Mouse (Mus musculus) CH12.LX (cell line): ENCODE measurements around the gene Taar8b. TPM values are rescaled to one million over a fixed set of nuclear protein-coding genes. Genes with fewer than 3 reads are reported as not detected.
"Not testable (repeated sequence)": the region's sequence is repeated elsewhere in the genome, so short reads cannot be mapped to it uniquely, and the experiment has no call there.

Experiments used
- DNase-seq: peaks from one replicate; pipeline ENCODE4 v3.0.0-alpha.2; 2013; ENCODE audit errors: extremely low read depth
- H3K27ac ChIP-seq: 2 replicates; pipeline ENCODE4 v1.5.1; 2012; ENCODE audit warnings: low read depth, mild to moderate bottlenecking, control low read depth, moderate library complexity; ENCODE audit not compliant: insufficient read depth
- H3K27me3 ChIP-seq: replicated peaks from 2 replicates; pipeline ENCODE3; 2012; ENCODE audit warnings: inconsistent platforms
- H3K36me3 ChIP-seq, 2 experiments: replicated peaks in 1 of 2; 2 replicates each; pipeline versions ENCODE3 to v1.6.1; 2012; ENCODE audit warnings: inconsistent platforms in 1 of 2, low read length in 1 of 2, mild to moderate bottlenecking in 1 of 2, mixed read lengths in 1 of 2, moderate library complexity in 1 of 2; ENCODE audit not compliant: control insufficient read depth in 1 of 2, insufficient read depth in 1 of 2
- H3K4me1 ChIP-seq, 2 experiments: 2 replicates each; pipeline ENCODE4 v1.6.1; 2012; ENCODE audit warnings: inconsistent platforms in 1 of 2, moderate library complexity in 1 of 2; ENCODE audit not compliant: insufficient read depth in 2 of 2, control insufficient read depth in 1 of 2
- H3K4me2 ChIP-seq: 2 replicates; pipeline ENCODE4 v1.6.1; 2012; ENCODE audit warnings: low read depth, mild to moderate bottlenecking, control low read depth; ENCODE audit not compliant: poor library complexity, insufficient read depth, severe bottlenecking
- H3K4me3 ChIP-seq, 3 experiments: fragments of 150-350 bp in 1 of 3; sonication (generic) in 1 of 3; replicated peaks in 1 of 3; 2 replicates each; pipeline versions ENCODE3 to v1.5.1; 2011 to 2012; ENCODE audit warnings: low read depth in 2 of 3, low read length in 2 of 3, mild to moderate bottlenecking in 2 of 3, moderate library complexity in 2 of 3, control low read depth in 1 of 3, improper control_type of control experiment in 1 of 3, inconsistent platforms in 1 of 3, mixed read lengths in 1 of 3; ENCODE audit not compliant: poor library complexity in 1 of 3
- H3K79me2 ChIP-seq: replicated peaks from 2 replicates; pipeline ENCODE4 v1.6.1; 2012; ENCODE audit warnings: mild to moderate bottlenecking, moderate library complexity; ENCODE audit not compliant: control insufficient read depth, poor library complexity, insufficient read depth, severe bottlenecking; ENCODE audit errors: extremely low read depth
- H3K9ac ChIP-seq: 2 replicates; pipeline ENCODE4 v1.6.1; 2012; ENCODE audit warnings: low read depth, mild to moderate bottlenecking, control low read depth, moderate library complexity; ENCODE audit not compliant: insufficient read depth
- H3K9me3 ChIP-seq: replicated peaks from 2 replicates; pipeline ENCODE3; 2012; ENCODE audit warnings: low read length, inconsistent platforms, mixed read lengths
- BHLHE40 ChIP-seq: IDR thresholded peaks from 2 replicates; pipeline ENCODE4 v1.6.1; 2011; ENCODE audit warnings: mild to moderate bottlenecking, low read depth, low read length, improper control_type of control experiment
- CHD1 ChIP-seq: IDR thresholded peaks from 2 replicates; pipeline ENCODE4 v1.6.1; 2012; ENCODE audit warnings: low read depth, low read length, improper control_type of control experiment, inconsistent platforms
- CTCF ChIP-seq, 2 experiments: IDR thresholded peaks in 1 of 2; conservative IDR thresholded peaks in 1 of 2; 2 replicates each; pipeline ENCODE4 v1.5.1; 2011 to 2012; ENCODE audit warnings: low read depth in 2 of 2, low read length in 2 of 2, improper control_type of control experiment in 1 of 2, inconsistent platforms in 1 of 2, mild to moderate bottlenecking in 1 of 2, moderate library complexity in 1 of 2
- E2F4 ChIP-seq: IDR thresholded peaks from 2 replicates; pipeline ENCODE4 v1.6.1; 2011; ENCODE audit warnings: low read depth, low read length, improper control_type of control experiment; ENCODE audit not compliant: insufficient replicate concordance
- EP300 ChIP-seq: IDR thresholded peaks from 2 replicates; pipeline ENCODE4 v1.6.1; 2011; ENCODE audit warnings: low read length, improper control_type of control experiment
- ETS1 ChIP-seq: conservative IDR thresholded peaks from 2 replicates; pipeline ENCODE4 v1.6.1; 2012; ENCODE audit warnings: low read depth, mild to moderate bottlenecking, inconsistent platforms, low read length, improper control_type of control experiment, moderate library complexity
- IRF4 ChIP-seq: IDR thresholded peaks from 2 replicates; pipeline ENCODE4 v1.6.1; 2014; ENCODE audit warnings: low read depth, mild to moderate bottlenecking, inconsistent platforms, low read length, improper control_type of control experiment
- JUN ChIP-seq: IDR thresholded peaks from 2 replicates; pipeline ENCODE4 v1.6.1; 2011; ENCODE audit warnings: low read depth, mild to moderate bottlenecking, low read length, improper control_type of control experiment, moderate library complexity; ENCODE audit not compliant: insufficient read depth
- JUND ChIP-seq: conservative IDR thresholded peaks from 2 replicates; pipeline ENCODE4 v1.6.1; 2011; ENCODE audit warnings: low read depth, low read length, improper control_type of control experiment
- KAT2A ChIP-seq: IDR thresholded peaks from 2 replicates; pipeline ENCODE4 v1.6.1; 2012; ENCODE audit warnings: low read length, improper control_type of control experiment, inconsistent platforms; ENCODE audit not compliant: insufficient replicate concordance
- MAFK ChIP-seq: IDR thresholded peaks from 2 replicates; pipeline ENCODE4 v1.6.1; 2011; ENCODE audit warnings: low read length, improper control_type of control experiment; ENCODE audit not compliant: insufficient replicate concordance
- MEF2A ChIP-seq: IDR thresholded peaks from 2 replicates; pipeline ENCODE4 v1.6.1; 2014; ENCODE audit warnings: low read depth, mild to moderate bottlenecking, inconsistent platforms, low read length, improper control_type of control experiment, borderline replicate concordance
- MXI1 ChIP-seq: IDR thresholded peaks from 2 replicates; pipeline ENCODE4 v1.6.1; 2011; ENCODE audit warnings: mild to moderate bottlenecking, low read depth, low read length, improper control_type of control experiment
- MYC ChIP-seq: IDR thresholded peaks from 2 replicates; pipeline ENCODE4 v1.6.1; 2011; ENCODE audit warnings: low read depth, mild to moderate bottlenecking, improper control_type of control experiment, low read length
- NRF1 ChIP-seq: IDR thresholded peaks from 2 replicates; pipeline ENCODE4 v1.6.1; 2014; ENCODE audit warnings: low read depth, mild to moderate bottlenecking, inconsistent platforms, low read length, improper control_type of control experiment, moderate library complexity
- POLR2A ChIP-seq: IDR thresholded peaks from 2 replicates; pipeline ENCODE4 v1.6.1; 2011; ENCODE audit warnings: low read depth, mild to moderate bottlenecking, improper control_type of control experiment, low read length
- RAD21 ChIP-seq: IDR thresholded peaks from 2 replicates; pipeline ENCODE4 v1.6.1; 2011; ENCODE audit warnings: low read depth, mild to moderate bottlenecking, low read length, improper control_type of control experiment, moderate library complexity
- RCOR1 ChIP-seq: conservative IDR thresholded peaks from 2 replicates; pipeline ENCODE4 v1.6.1; 2012; ENCODE audit warnings: low read depth, mild to moderate bottlenecking, inconsistent platforms, low read length, improper control_type of control experiment
- SIN3A ChIP-seq: IDR thresholded peaks from 2 replicates; pipeline ENCODE4 v1.6.1; 2012; ENCODE audit warnings: low read length, improper control_type of control experiment, inconsistent platforms
- SMC3 ChIP-seq: IDR thresholded peaks from 2 replicates; pipeline ENCODE4 v1.6.1; 2011; ENCODE audit warnings: low read depth, low read length, improper control_type of control experiment
- TBP ChIP-seq: conservative IDR thresholded peaks from 2 replicates; pipeline ENCODE4 v1.6.1; 2011; ENCODE audit warnings: low read depth, low read length, improper control_type of control experiment
- TCF12 ChIP-seq: IDR thresholded peaks from 2 replicates; pipeline ENCODE4 v1.6.1; 2014; ENCODE audit warnings: low read depth, mild to moderate bottlenecking, inconsistent platforms, low read length, improper control_type of control experiment
- UBTF ChIP-seq: IDR thresholded peaks from 2 replicates; pipeline ENCODE4 v1.6.1; 2012; ENCODE audit warnings: low read depth, mild to moderate bottlenecking, inconsistent platforms, low read length, improper control_type of control experiment, moderate library complexity
- USF1 ChIP-seq: IDR thresholded peaks from 2 replicates; pipeline ENCODE4 v1.6.1; 2014; ENCODE audit warnings: low read depth, mild to moderate bottlenecking, inconsistent platforms, low read length, improper control_type of control experiment
- USF2 ChIP-seq: conservative IDR thresholded peaks from 2 replicates; pipeline ENCODE4 v1.6.1; 2011; ENCODE audit warnings: low read depth, low read length, improper control_type of control experiment
- ZC3H11A ChIP-seq: IDR thresholded peaks from 2 replicates; pipeline ENCODE4 v1.6.1; 2012; ENCODE audit warnings: low read depth, mild to moderate bottlenecking, inconsistent platforms, low read length, improper control_type of control experiment
- ZKSCAN1 ChIP-seq: IDR thresholded peaks from 2 replicates; pipeline ENCODE4 v1.6.1; 2012; ENCODE audit warnings: low read depth, inconsistent platforms, low read length, improper control_type of control experiment, borderline replicate concordance
- ZMIZ1 ChIP-seq: IDR thresholded peaks from 2 replicates; pipeline ENCODE4 v1.6.1; 2012; ENCODE audit warnings: low read depth, mild to moderate bottlenecking, inconsistent platforms, low read length, improper control_type of control experiment
- dilution Hi-C: fragments of 300-500 bp; cut with MboI; formaldehyde crosslinking; loops from 2 replicates; pipeline ENCODE4 v1.14.3; 2020; ENCODE audit warnings: low sequenced_read_pairs; ENCODE audit not compliant: extremely low pct_unique_long_range_greater_than_20kb, extremely low pct_ligation_motif_present
- in situ Hi-C: fragments of 300-500 bp; cut with MboI; formaldehyde crosslinking; loops from 3 replicates; pipeline ENCODE4 v1.14.3; 2019; ENCODE audit warnings: low sequenced_read_pairs, low pct_ligation_motif_present, low pct_unique_long_range_greater_than_20kb, mixed read lengths
- polyA plus RNA-seq: library from polyadenylated mRNA; unstranded; fragments of >175 nt; gene quantifications from 2 replicates; pipeline ENCODE4 v1.2.1, GENCODE M21; 2012; ENCODE audit warnings: low read depth; ENCODE audit not compliant: insufficient read length
- total RNA-seq, 2 experiments: library from RNA; depleted of rRNA; stranded (reverse); fragments of 300-350 nt in 1 of 2; fragments of >200 nt in 1 of 2; gene quantifications; 2 replicates each; pipeline ENCODE4 v1.2.3; 2012 to 2014

The Taar8b gene
- total and polyA plus RNA-seq, 3 experiments, result not detected

DNA sequence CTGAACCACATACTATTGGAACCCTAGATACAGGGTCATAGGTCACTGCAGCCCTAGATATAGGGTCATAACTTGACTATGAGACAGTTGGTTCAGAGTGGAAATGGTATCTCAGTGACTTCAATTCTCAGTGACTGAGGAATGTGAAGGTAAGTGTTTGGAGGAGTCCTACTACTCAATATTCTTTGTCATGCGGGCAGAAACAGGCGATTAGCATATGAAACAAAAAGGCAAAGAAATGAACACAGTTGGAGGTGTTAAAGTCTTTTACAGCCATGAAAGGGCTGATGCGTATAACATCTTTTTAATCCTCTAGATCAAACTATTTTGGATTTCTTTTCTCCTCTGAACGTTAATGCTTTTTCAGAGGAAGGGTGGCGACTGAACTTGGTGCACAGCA is 6.2 kb downstream of the Taar8b start:
- dilution Hi-C loops, result no loop called here
- TF ChIP-seq BHLHE40 (no peak), NRF1 (no peak), ZKSCAN1 (no peak), EP300 (no peak), E2F4 (no peak), IRF4 (no peak), SIN3A (no peak), MEF2A (no peak), ETS1 (no peak), MAFK (no peak), CHD1 (no peak), MYC (no peak), RAD21 (no peak), USF2 (no peak), SMC3 (no peak), TBP (no peak), JUND (no peak)
- Histone ChIP-seq H3K36me3 (no peaks in the 10 kb centered on the region), H3K27ac (no peak overlapping the region), H3K79me2 (no peaks in the 10 kb centered on the region), H3K27me3 (no peaks in the 10 kb centered on the region), H3K9me3 (no peaks in the 10 kb centered on the region), H3K4me1 (no peaks in the 10 kb centered on the region), H3K4me2 (no peak overlapping the region), H3K4me3 (no peak overlapping the region), H3K9ac (no peak overlapping the region)
- no peak for DNase-seq
- in situ Hi-C loops, result no loop called here

GRCm38 (mm10) chr10:24080166-24080565 is 11.9 kb downstream of the Taar8b start:
- no peak overlapping the region for H3K9ac ChIP-seq
- in situ Hi-C loops (no loop called here), dilution Hi-C loops (no loop called here)
- H3K4me3 ChIP-seq, result no peak overlapping the region
- no peaks in the 10 kb centered on the region for H3K4me1 ChIP-seq
- no peak overlapping the region for H3K27ac ChIP-seq
- no peaks in the 10 kb centered on the region for H3K36me3 ChIP-seq
- TF ChIP-seq USF1 (no peak), ZKSCAN1 (no peak), ZMIZ1 (no peak), TCF12 (no peak), MEF2A (no peak), NRF1 (no peak), RAD21 (peak; percentile 90), MYC (no peak), BHLHE40 (no peak), SIN3A (no peak), MXI1 (no peak), JUN (no peak), UBTF (no peak), CTCF (conservative IDR thresholded peaks at IDR 0.05 in 1 of 2, IDR thresholded peaks at IDR 0.05 in 1 of 2; ENCODE audit: low read depth in 2 of 2, low read length in 2 of 2) (peak; percentile 29 to 85; a peak in 3 of 4 replicates), ZC3H11A (peak; percentile 80), KAT2A (no peak), POLR2A (no peak), SMC3 (peak; percentile 88), RCOR1 (no peak)
- H3K27me3 ChIP-seq, result no peaks in the 10 kb centered on the region
- H3K79me2 ChIP-seq, result no peaks in the 10 kb centered on the region
- no peak overlapping the region for H3K4me2 ChIP-seq
- peak; percentile 42 for DNase-seq
- no peaks in the 10 kb centered on the region for H3K9me3 ChIP-seq

- H3K4me3 ChIP-seq, H3K27ac ChIP-seq, H3K9me3 ChIP-seq, H3K36me3 ChIP-seq, in situ Hi-C loops, DNase-seq, dilution Hi-C loops, H3K79me2 ChIP-seq, H3K4me1 ChIP-seq, H3K27me3 ChIP-seq, H3K9ac ChIP-seq, H3K4me2 ChIP-seq: not testable (repeated sequence)
These were observed 15.9 kb downstream of the Taar8b start, which contains the start of gene Taar8a for GRCm38 (mm10) chr10:24076200-24076599. Gene Taar8a (plus strand): TSS chr10:24076500.
